Mouse (Mus musculus) MEL-GATA-1-ER (cell line): ENCODE measurements around the gene Ceacam19.
A peak's percentile ranks its signal among the peaks of the same experiment; 100 is the strongest.
"Not testable (repeated sequence)": the region's sequence is repeated elsewhere in the genome, so short reads cannot be mapped to it uniquely, and the experiment has no call there.

ENCODE experiments used
- DNase-seq: peaks from one replicate; pipeline ENCODE4 v3.0.0-alpha.2; 2012; ENCODE audit warnings: low read depth; ENCODE audit errors: extremely low read depth

Ceacam19 gene

GRCm38 (mm10) chr7:19887849-19888248, at the start of gene Ceacam19:
Ceacam19 (minus strand) TSS chr7:19887965.
- no peak for DNase-seq

- no peak for DNase-seq
These were observed 49.6 kb upstream of the Ceacam19 start for GRCm38 (mm10) chr7:19937229-19937821.

- DNase-seq: no peak
These were observed 48.2 kb upstream of the Ceacam19 start for GRCm38 (mm10) chr7:19935961-19936360.

- DNase-seq: no peak
These were observed 47.5 kb upstream of the Ceacam19 start for GRCm38 (mm10) chr7:19935171-19935751.

- DNase-seq: peak; percentile 54
These were observed 45.4 kb upstream of the Ceacam19 start for GRCm38 (mm10) chr7:19932877-19933809.

GRCm38 (mm10) chr7:19932133-19932876, 44.5 kb upstream of the Ceacam19 start:
- peak; percentile 46 for DNase-seq

GRCm38 (mm10) chr7:19930481-19930880, 42.7 kb upstream of the Ceacam19 start:
- not testable (repeated sequence) for DNase-seq

GRCm38 (mm10) chr7:19928486-19928885, 40.7 kb upstream of the Ceacam19 start:
- DNase-seq: no peak

- no peak for DNase-seq
These were observed 39.2 kb upstream of the Ceacam19 start for GRCm38 (mm10) chr7:19926849-19927480.

- DNase-seq: no peak
These were observed 37.6 kb upstream of the Ceacam19 start for GRCm38 (mm10) chr7:19925376-19925775.

- no peak for DNase-seq
These were observed 36.0 kb upstream of the Ceacam19 start for GRCm38 (mm10) chr7:19923797-19924196.

GRCm38 (mm10) chr7:19923354-19923753, 35.6 kb upstream of the Ceacam19 start:
- DNase-seq: no peak

- DNase-seq: no peak
These were observed 32.9 kb upstream of the Ceacam19 start, which contains the start of gene Pvr for GRCm38 (mm10) chr7:19920506-19921261. Pvr (minus strand) TSS chr7:19921160.

- no peak for DNase-seq
These were observed 32.4 kb upstream of the Ceacam19 start for GRCm38 (mm10) chr7:19920166-19920505.

- no peak for DNase-seq
These were observed 26.8 kb upstream of the Ceacam19 start for GRCm38 (mm10) chr7:19914558-19914957.

GRCm38 (mm10) chr7:19911695-19912524, 24.1 kb upstream of the Ceacam19 start:
- DNase-seq: no peak

- DNase-seq: no peak
These were observed 23.5 kb upstream of the Ceacam19 start for GRCm38 (mm10) chr7:19911292-19911658.

GRCm38 (mm10) chr7:19910421-19911291, 22.9 kb upstream of the Ceacam19 start:
- no peak for DNase-seq
